Mouse (Mus musculus): ENCODE data around the gene Jak1.
A peak's percentile ranks its signal among the peaks of the same experiment; 100 is the strongest.
"Not testable (repeated sequence)": the region's sequence is repeated elsewhere in the genome, so short reads cannot be mapped to it uniquely, and the experiment has no call there.

Jak1 gene

DNA sequence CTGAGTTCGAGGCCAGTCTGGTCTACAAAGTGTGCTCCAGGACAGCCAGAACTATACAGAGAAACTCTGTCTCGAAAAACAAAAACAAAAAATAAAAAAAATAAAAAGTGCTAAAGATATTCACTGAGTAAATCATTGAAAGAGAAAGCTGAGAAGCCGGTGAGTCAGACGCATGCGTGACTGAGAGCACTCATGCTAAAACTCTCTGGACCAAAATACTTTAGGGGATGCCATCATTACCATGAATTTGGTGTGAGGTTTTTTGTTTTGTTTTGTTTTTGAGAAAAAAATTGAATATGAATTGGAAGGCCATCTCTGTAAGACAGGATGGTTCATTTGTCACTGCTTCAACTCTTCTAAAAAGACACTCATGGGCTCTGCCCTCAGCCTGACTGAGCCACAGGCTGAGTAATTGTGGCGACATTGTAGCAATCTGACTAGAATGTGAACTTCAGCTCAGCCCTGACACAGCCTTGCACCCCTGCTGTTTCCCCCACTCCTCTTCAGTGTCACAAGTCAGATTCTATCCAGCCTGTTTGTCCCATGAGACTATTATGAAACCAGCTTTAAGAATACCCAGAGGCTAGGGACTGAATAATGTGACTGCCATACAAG lies 11.5 kb upstream of the Jak1 start:
- no peak for DNase-seq (ENCODE audit: extremely low read depth, low read depth, low spot score)

DNA sequence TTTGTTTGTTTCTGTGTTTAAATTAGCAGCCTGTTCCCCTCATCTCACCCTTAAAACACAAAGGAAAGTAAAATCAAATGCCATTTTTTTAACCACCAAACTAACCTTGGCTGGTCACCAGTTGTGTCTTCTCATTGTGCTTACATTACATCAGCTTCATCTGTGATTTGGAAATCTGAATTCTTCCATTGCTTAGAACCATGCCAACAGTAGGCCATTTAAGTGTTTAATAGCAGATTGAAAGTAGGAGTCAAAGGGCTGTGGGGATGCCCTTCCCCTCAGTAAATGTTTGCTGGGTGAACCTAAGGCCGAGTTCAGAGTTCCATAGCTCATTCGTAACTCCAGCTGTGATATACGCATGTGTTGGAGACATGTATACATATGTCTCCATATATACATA lies 10.8 kb upstream of the Jak1 start:
- no peak for DNase-seq (ENCODE audit: extremely low read depth, low read depth, low spot score)

DNA sequence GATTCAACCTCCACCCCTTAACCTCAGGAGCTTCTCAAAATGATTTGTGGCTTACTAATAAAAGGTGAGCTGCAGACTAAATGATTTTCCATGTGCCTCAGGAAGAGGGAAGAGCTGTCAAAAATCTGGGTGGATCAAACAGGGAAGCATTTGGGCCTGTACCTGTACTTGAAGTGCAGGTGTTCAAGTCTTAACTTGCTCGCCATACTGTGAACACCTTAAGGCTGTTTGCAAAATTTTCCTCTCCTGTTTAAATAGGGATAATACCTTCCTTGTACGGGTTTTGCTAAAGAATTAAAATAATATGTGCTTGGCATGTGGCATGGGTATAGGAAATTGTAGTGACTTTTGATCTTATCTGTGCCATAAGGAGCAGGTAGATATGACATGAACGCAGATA lies 5.7 kb upstream of the Jak1 start:
- DNase-seq (ENCODE audit: extremely low read depth, low read depth, low spot score), result peak; percentile 64

DNA sequence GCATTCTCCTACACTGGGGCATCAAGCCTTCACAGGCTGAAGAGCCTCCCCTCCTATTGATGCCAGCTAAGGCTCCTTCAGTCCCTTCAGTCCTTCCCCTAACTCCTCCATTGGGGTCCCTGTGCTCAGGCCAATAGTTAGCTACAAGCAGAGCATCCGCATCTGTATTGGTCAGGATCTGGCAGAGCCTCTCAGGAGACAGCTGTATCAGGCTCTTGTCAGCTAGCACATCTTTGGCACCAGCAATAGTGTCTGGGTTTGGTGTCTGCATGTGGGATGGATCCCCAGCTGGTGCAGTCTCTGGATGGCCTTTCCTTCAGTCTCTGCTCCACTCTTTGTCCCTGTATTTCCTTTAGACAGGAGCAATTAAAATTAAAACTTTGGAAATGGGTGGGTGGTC lies 3.4 kb upstream of the Jak1 start:
- not testable (repeated sequence) for DNase-seq (ENCODE audit: extremely low read depth, low read depth, low spot score)

DNA sequence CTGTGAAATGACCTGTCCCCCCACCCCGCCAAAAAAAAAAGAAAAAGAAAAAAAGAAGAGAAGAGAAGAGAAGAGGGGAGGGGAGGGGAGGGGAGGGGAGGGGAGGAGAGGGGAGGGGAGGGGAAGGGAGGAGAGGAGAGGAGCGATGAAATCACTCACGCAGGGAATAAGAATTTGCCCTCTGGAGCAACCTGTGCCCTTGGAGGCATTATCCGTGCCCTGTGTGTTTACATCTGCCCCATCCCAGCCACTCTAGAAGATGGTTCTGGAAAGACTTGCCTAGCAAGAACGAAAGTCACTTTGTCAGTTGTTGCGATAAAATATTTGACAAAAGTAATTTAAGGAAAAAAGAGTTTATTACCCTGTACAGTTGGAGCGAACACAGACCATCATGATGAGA lies 441 bp upstream of the Jak1 start:
- DNase-seq (ENCODE audit: extremely low read depth, low read depth, low spot score), result no peak

DNA sequence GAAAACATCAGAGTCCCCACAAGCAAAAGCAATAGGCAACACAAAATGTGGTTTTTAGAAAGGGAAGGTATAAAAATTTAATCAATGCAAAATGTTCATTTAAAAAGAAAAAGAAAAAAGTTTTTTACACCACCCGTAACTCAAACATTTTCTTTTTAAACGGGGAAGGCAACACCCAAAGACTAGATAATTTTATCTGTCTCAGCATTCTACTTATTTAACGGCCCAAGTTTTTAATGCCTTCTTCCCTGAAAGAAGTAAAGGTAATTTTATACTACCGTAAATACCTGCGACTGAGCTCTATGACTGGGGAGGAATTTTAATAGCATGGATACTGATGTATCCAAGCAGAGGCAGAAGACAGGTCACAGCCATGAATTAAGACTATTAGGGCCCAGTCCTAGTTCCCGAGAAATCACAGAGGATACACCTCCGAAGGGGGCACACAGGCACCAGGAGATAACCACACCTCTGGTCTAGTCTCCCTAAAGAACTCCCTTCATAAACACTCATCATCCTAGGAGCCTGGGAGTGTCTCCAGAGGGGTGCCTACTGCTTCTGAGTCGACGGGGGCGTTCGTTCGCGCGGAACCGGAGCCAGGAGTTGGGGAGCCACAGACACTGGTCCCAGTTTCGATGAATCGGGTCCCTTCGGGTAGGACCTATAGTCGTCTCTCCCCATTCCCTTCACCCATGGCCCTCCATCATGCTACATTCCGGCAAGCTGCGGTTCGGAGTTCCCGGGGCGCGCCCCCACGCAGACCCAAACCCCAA lies 928 bp downstream of the Jak1 start:
- no peak for DNase-seq (ENCODE audit: extremely low read depth, low read depth, low spot score)

DNA sequence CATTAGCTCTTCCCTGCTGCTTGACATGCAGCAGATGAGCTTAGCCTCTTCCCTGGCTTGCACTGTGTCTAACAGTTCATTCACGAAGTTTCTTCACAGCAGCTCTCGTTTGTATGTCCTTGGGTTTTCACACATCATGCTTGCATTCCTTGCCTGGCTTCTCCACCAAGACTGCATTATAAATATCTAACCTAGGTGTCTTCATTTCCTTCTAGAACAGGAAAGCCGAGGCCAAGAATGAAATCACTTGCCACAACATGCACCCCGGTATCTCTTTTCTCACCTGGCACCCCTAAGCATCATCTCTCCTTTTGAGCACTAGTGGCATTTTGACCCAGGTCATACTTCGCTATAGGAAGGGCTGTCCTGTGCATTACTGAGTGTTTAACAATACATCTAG lies 3.5 kb downstream of the Jak1 start:
- DNase-seq (ENCODE audit: extremely low read depth, low read depth, low spot score), result no peak

DNA sequence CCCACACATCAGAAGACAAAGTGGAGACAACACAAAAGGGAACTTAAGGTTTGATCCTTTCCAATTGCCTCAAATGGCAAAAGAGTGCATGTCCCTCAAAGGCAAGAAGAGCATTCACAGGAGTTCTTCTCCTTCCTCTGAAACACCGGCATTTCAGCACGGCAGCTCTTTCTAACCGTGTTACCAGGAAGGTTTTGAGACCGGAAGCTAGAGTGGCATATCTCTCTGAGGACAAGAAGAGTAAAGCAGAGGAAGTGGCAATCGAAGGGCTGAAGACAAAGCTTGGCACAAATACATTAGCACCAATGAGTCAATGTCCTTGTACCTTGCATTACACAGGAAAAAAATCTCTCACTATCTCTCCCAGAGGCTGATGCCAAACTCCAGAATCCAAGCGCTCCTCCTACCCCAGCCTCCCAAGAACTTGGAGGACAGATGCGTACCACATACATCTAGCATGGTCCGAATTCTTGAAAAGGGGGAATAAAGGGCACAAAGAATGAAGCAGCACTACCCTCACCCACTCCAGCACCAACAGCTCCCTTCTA lies 4.3 kb downstream of the Jak1 start:
- no peak for DNase-seq (ENCODE audit: extremely low read depth, low read depth, low spot score)

DNA sequence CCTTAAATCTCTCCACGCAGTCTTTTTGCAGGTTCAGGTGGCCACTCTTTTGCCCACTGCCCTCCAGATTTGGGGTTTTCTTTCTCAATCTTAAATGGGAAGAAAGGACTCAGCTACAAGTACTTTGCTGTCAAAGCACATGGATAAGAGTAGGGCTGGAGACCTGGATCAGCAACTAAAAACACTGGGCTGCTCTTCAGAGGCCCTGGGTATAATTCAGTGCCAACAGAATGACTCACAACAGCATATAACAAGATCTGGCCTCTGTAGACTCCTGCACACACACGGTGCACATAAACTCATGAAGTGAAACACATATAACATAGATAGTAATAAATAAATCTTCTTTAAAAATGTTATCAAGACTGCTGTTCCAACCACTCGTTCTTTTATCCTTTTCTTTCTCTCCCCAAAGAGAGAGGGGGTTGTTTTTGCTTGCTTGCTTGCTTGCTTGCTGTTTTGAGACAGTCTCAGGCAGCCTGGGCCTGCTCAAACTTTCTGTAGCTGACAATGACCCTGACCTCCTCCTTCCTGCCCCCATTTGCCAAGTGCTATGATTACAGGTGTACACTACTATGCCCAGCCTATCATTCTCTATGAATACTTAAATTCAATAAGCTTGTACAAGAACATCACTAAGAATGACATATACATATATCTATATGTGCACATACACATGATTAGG lies 8.4 kb downstream of the Jak1 start:
- no peak for DNase-seq (ENCODE audit: extremely low read depth, low read depth, low spot score)

DNA sequence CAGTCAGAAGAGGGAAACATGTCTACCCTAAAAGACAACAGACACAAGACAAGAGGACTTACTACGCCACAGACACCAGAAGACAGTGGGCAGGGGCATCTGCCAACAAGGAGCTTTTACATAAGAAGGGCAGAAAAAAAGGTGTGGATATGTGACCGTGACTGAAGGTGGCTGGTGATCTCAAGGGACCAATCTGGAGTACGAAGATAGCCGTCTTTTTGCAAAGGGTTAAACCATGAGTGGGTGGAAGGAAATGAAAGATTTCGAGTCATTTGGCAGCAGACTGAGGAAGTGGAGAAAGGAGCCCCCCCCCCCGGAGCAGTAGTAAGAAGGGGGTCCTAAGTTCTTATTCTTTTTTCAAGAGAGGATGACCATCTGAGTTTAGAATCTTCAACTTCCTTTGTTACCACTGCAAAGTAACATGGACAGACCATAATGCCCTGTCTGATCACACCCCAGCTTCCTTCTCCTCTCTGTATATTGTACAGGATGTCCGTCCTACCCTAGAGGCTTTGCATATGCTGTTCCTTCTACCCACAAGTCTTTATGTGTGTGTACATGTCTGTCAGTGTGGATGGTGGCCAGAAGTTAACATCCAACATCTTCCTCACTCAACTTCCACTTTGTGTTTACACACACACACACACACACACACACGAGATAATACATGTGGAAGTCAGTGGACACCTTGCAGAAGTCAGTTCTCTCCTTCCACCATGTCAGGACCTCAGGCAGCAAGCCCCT lies 10.3 kb downstream of the Jak1 start:
- DNase-seq (ENCODE audit: extremely low read depth, low read depth, low spot score), result no peak

DNA sequence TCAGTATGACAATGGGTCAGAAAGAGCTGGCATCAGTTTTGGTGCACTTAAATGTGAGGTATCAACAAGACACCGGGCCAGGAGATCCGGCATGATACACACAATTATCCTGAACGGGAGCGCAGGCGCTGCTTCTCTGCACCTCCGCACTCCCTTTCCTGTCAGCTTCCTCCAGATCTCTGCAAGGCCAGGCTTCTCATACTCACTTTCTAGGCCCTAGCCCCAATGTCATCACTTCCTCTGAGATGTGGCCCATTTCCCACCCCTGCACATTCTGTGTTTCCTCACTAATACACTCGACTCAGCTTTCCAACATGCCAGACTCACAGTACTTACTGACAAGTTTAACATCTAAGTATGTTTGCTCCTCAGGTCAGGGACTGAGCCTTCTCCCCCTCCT lies 11.1 kb downstream of the Jak1 start:
- no peak for DNase-seq (ENCODE audit: extremely low read depth, low read depth, low spot score)

DNA sequence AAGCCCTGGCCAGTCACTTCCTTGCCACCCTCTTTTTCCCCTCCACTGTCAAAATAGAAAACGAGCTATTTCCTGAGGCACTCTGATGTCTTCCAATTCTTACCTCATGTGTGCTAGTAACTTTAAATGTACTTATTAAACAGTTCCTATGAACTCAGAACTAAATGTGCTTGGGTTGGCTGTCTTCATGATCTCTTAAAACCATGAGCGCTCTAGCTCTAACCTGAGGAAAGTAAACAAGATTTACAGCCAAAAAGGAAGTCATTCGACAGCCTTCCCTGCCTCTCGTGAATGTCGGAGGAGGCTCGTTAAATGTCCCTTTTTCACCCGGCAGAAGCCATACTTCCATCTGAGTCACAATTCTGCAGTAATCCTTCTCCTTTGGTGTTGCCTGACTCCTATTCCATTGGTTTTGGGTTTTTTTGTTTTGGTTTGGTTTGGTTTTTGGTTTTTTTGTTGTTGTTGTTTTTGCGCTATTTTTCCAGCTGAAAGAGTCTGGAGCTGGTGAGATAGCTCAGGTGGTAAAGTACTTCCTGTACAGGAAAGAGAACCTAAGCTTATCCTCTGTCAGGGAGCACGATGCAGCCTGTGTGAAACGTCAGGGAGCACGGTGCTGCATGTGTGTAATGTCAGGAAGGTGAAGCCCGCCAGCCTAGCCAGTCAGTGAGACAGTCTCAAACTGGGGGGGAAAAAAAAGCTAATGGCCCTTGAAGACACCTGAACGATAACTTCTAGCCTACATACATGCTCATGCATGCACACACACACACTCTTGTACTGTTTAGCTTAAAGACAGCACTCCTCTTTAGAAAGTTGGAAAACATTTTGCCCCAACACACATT lies 12.1 kb downstream of the Jak1 start:
- no peak for DNase-seq (ENCODE audit: extremely low read depth, low read depth, low spot score)

DNA sequence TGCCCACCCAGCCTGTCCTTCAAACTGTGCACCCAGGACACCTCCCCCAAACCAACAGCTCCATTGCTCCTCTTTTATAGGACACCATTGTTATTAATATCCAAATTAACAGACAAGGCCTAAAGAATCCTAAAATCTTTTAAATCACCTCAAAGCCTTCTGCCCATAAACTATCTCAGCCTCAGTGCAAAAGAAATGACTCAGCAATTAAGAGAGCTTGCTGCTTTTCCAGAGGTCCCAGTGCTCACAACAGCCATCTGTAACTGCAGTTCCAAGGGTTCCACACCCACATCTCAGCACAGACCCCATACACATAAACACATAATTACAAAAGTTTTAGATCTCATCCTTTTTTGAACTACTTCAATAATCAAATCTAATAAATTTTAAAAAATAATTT lies 13.1 kb downstream of the Jak1 start:
- no peak for DNase-seq (ENCODE audit: extremely low read depth, low read depth, low spot score)

DNA sequence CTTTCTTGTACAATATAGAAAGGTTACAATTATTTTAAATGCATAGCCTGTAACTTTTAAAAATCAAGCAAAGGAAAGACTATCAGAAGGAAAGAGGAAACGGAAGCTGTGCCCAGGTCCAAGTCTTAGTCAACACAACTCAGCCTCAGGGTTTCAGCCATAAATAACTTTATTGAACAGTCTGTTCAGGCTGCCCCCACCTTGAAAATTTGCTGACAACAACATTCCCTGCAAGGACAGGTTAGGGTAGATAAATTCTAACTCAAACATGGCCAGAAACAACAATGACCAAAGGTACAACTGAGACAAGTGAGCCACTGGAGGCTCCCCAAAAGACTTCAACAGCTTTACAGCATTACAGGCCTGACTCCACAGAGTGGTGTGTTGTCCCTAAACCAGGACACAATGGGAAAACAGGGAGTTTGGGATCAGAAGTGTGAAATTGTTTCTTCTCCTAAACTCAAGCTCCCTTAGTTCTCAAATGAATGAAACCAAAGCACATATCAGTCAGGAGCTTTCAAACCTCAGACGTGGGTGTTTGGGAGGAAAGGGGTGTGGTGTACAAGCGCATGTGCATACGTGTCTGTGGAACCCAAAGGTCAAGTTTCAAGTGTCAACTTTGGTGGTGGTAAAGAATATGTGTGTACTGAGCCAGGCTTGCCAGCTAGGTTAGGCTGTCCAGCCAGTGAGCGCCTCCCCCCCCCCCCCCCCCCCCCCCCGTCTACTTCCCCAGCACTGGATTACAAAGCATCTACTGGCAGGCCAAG lies 14.9 kb downstream of the Jak1 start:
- no peak for DNase-seq (ENCODE audit: extremely low read depth, low read depth, low spot score)

DNA sequence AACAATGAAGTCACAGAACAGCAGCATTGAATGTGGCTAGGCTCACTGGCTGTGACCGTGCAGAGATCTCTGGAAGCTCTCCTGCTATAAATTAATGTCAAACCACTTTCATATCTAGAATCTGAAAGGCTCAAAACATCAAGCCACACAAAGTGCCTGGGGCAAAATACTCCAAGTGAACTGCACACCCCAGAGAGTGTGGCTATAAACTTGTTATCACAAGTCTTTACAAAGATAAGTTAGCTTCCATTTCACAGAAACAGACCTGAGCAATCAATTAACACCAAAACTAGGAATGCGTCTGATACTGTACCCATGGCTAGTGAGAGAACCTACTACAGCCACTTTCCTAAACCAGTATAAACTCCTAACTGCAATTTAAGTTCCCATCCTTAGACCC lies 17.7 kb downstream of the Jak1 start:
- no peak for DNase-seq (ENCODE audit: extremely low read depth, low read depth, low spot score)

DNA sequence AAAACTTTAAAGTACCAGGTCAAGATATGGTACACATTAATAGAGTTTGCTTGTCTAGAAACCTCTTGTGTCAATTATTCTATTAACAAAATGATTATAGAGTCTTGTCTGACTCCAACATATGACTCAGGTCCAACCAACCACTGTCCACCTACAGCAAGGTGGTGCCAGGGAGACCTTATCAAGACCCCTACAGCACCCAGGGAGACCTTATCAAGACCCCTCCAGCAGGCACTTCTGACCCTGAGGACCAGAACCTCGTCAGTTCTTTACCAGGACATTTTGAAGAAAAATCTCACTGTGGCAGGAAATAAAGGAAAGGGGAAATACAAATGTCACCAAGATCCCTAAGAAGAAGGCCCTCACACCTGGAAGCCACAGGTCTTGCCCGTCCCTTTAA lies 18.5 kb downstream of the Jak1 start:
- no peak for DNase-seq (ENCODE audit: extremely low read depth, low read depth, low spot score)

DNA sequence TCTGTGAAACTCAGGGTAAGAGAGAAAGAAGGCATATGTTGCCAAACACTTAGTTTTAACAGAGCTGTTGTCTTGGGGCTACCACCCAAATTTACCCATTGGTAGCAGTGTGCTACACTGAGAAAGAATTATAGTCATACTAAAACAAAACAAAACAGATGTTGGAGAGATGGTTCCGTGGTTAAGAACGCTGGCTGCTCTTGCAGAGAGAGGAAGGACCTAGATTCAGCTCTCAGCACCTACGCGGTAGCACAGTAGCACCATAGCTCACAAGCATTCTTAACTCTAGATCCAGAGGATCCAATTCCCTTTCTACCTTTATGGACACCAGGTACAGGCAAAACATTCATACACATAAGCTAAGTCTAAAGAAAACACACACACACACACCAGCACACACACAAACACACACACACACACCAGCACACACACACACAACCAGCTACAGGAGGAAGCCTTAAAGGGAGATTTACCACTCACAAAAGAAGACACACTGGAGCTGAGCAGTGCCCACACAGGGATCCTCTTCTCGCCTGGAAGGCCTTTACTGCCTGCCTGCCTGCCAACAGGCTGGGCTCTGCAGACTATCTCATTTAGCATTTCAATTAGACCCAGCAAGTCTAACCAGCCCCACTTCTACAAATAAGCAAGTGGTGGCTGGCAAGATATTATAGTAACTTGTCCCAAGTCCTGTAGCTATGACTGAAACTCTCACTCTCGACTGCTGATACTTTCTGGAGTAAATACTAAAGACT lies 20.6 kb downstream of the Jak1 start:
- DNase-seq (ENCODE audit: extremely low read depth, low read depth, low spot score), result no peak

DNA sequence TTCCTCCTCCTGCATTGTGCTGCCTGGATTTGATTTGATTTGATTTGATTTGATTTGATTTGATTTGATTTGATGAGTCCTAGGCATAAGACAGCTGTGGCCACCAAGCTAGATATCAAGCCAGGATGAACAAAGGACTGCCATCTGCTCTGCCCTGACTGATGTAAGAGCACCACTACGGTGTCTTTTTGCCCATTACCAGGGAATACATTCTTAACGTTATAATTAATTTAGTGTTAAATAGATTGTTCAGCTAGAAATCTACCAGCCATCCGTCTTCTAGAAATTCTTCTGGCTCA lies 24.3 kb downstream of the Jak1 start:
- DNase-seq (ENCODE audit: extremely low read depth, low read depth, low spot score), result no peak

DNA sequence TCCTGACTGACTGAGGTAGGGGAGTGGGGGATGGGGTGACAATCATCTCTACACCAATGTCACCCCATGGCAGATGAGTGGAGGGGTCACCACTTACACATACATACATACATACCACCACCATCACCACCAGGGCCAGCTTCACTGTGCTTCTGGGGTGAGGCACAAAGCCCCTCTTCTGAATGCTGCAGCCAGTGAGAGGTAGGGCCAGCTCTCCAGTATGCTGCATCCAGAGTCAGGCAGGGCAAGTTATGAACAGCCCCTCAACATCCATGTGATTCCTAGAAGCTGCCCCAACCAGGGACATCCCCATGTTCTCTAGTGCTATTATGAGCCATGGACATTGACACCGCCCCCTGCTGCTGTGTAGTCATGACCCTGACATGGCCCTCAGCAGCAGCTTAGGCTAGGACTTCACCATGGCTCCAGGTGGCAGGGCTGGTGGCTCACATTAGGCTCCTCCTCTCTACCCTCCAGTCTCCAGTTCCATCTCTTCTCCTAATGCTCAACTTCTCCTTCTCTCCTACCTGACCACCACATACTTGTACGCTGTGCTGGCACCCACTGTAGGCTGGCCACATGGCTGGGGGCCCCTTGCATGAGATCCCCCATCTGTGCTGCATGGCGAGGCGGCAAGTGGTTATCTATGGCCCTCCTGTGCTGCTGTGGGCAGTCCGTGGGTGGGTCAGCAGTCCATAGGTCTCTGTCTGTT lies 24.8 kb downstream of the Jak1 start:
- DNase-seq (ENCODE audit: extremely low read depth, low read depth, low spot score), result no peak
